Mouse (Mus musculus) left cerebral cortex, adult 9 months (tissue): Measurements from ENCODE around the gene Taf1c.
A peak's percentile ranks its signal among the peaks of the same experiment; 100 is the strongest.

ENCODE experiments used
- DNase-seq, 2 experiments: peaks; one replicate each; pipeline ENCODE4 v3.0.0; 2022; ENCODE audit warnings: low spot score in 2 of 2

Taf1c gene

GRCm38 (mm10) chr8:119572411-119572810 is 32.6 kb downstream of the Taf1c start:
- DNase-seq = no peak

GRCm38 (mm10) chr8:119571135-119571534 is 33.9 kb downstream of the Taf1c start:
- no peak for DNase-seq

- no peak for DNase-seq
Observed at GRCm38 (mm10) chr8:119569881-119570280, 35.1 kb downstream of the Taf1c start.

DNA sequence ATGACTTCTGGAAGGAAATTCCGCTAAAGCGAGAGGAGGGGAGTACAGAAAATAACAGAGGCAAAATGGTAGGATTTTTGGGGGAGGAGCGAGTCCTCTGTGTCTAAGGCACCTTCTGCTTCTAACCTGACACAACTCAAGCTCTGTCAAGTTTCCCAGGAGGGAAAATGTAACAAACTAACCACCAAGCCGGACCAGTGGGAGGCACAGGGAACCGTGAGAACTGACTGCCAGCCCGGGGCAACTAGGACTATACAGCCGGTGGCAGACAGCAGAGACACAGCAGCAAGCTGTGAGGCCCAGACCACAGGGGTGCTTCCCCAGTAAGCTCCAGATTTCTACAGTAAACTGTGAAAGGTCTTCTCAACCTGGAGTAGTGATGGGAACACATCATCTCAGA is 36.1 kb downstream of the Taf1c start:
- no peak for DNase-seq

- DNase-seq = no peak
Observed at GRCm38 (mm10) chr8:119568251-119568650, 36.8 kb downstream of the Taf1c start.

DNA sequence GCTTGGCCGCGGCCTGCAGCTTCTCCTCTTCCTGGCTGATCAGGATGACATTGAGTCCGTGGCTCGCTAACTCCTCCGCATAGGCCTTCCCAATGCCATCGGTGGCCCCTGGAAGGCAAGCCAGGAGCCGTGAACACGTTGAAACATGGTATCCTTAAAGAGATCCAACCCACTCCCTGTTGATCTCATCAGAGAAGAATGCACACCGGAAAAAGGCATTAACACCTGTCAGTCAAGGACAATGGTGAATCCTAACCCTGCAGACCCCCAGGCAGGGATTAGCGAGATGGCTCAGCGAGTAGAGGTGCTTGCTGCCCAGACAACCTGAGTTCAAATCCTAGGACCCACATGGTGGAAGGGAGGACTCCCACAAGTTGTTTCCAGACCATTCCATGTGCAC is 38.7 kb downstream of the Taf1c start:
- DNase-seq = no peak

- DNase-seq = no peak
Observed at GRCm38 (mm10) chr8:119563849-119564251, 41.2 kb downstream of the Taf1c start.

GRCm38 (mm10) chr8:119559402-119559720 is 45.7 kb downstream of the Taf1c start:
- DNase-seq = peak in 1 of 2 experiments; percentile 13

- peak; percentile 93 to 97 for DNase-seq
Observed at GRCm38 (mm10) chr8:119558603-119559401, 46.2 kb downstream of the Taf1c start, which contains the start of gene Mbtps1. TSS of gene Mbtps1 (minus strand) at chr8:119558735.

DNA sequence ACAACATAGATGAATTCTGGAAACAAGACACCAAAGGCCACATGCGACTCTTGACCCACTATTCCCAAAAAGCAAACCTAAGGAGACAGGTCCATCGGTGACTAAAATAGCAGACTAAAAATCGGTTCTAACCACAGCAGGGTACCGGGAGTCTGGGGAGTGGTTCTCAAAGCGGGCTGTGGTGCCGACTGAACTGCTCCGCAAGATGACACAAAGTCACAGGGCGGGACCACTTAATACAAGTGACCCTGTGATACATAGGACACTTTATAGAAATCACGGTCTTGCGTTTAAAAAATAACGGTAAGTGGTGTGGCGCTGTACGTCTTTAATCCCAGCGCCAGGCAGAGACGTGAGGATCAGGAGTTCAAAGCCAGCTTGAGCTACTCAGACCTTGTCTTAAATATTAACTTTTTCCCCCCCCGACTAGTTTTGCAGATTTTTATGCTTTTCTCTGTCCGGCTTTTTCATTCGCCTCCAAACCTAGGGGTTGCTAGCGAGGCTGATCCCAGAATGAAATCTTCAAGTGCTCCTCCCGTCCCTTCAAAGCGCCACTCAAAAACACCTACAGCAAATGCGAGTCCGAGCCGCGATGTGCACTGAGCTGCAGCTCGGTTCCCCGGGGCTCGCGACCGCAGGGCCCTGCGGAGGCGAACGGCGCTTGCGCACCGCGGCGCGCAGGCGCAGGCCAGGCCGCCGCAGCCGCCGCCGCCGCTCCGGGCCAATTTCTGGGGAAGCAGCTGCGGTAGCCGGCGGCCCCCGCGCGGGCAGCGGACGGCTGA is 47.0 kb downstream of the Taf1c start:
- no peak for DNase-seq

- no peak for DNase-seq
Observed at GRCm38 (mm10) chr8:119557132-119557531, 47.9 kb downstream of the Taf1c start.

DNA sequence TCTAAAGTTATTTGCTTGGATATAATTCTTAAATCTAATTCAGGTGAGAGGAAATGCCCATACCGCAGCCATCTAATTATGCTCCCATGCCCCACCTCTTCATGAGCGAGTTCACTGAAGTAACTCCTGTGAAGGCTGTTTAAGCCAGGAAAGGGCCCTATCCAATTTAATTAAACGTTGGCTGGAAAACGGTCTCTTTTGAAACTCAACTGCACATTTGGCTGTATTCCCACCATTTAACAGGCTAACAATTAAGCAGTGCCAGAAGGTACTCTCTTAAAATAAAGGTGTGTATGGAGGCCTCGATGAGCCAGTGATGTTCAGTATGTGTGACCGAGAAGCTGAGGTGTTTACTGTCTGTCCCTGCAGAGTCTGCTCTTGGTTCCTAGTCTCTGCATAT is 49.2 kb downstream of the Taf1c start:
- DNase-seq = no peak

DNA sequence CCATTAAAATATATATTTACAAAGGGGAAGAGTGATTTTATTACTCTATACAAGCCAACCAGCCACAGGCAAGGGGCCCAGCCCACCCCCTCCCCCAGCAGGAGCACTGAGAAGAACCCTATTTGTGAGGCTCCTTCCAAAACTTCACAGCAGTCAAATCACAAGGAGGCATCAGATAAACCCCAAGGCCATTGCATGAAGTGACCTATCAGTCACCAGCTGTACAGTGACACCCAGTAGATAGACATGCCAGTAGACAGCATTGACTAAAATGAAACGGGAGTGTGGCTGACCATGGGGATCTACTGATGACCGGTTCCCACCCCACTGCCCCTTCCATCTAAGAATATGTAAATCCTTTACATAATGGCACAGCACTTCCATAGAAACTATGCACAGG is 52.1 kb downstream of the Taf1c start:
- DNase-seq = no peak

- no peak for DNase-seq
Observed at GRCm38 (mm10) chr8:119548560-119549113, 56.4 kb downstream of the Taf1c start.
